Mouse (Mus musculus) T-cell, adult 2 months (primary cell): ENCODE data around the gene Stac3.
A peak's percentile ranks its signal among the peaks of the same experiment; 100 is the strongest.

Experiments used
- DNase-seq: peaks from one replicate; pipeline ENCODE4 v3.0.0; 2022; ENCODE audit warnings: low spot score

Gene Stac3

DNA sequence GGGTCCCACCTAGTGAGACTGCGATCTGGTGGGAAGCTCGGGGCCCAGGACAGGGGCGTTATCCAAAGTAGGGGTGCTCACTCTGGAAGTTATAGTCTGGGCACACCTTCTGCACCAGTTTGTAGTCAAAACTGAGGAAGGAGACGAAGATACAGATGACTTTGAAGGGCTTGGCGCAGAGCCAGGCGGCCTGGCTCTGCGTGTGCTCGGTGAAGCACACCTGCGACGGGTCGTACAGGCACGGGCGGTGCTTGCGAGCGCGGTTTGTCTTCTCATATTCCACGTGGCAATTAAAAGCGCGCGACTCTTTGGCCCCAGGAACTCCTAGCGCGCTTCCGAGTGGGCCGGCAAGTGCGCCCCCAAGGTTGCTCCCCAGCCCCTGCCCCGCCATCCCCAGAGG is 24.6 kb downstream of the Stac3 start:
- peak; percentile 47 for DNase-seq

DNA sequence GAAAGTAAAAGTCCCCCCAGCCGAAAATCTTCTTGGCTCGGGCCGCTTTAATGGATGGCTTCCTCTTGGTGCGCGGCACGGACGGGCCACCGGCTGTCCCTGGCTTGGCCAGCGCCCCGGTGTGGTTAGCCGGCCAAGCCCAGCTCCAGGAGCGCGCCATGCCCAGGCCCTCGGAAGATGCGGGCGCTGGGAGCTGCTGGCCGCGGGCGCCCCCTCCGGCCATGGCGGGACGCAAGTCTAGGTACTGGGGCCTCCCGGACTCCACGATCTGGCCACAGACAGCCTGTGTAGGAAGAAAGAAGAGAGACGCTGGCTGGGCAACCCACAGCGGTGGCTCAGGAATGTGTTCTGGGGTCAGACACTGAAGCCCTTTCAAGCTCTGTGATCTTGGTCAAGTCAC is 25.2 kb downstream of the Stac3 start:
- no peak for DNase-seq

DNA sequence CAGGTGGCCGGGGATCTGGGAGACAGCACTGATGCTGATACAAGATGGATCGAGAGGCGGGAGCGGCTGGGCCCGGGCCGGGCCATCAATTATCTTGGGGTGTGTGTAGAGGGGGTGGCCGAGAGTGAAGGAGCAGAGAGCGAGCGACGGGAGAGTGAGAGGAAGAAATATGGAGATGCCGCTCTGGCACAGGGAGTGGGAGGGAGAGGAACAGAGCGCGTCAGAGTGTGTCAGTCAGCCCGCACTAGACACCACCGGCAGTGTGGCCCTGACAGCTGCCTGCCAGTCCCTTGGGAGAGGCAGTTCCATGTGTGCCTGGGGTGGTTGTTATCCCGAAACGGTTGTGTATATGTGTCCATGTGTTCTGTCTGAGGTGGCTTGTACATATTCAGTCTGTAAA is 26.0 kb downstream of the Stac3 start:
- DNase-seq, result no peak

DNA sequence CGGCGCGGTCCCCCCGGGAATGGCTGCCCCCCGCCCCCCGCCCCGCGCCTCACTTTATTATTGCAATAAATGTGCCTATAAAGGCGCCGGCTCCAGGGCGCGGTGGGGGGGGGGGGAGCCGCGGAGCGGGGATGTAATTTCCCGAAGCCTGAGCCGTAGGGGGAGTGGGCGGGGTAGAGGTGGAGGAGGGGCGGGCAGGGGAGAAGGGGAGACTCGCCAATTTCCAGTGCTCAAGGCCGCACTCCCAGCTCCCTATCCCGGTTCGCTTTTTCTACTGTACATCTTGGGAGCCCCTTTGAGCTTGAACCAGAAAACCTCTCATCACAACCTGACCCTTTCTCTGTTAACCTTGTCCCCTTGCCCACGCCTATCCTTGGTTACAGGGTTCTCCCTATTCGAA is 29.5 kb downstream of the Stac3 start:
- DNase-seq, result no peak

DNA sequence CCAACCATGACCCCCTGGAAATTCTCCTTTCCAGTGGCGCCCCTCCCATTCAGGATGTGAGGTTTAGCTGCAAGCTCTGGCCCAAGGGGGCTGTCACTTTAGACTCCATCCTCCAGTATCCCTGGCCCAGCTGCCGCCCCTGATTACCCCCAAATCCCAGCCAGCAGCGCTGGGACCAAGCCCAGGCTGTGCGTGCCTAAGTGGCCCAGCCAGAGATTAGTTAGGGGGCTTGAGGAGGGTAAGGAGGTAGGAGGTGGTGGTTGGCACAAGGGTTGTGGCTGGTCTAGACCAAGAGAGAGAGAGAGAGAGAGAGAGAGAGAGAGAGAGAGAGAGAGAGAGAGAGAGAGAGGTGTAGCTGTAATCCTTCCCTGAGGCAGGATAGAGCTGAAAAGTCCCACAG is 30.1 kb downstream of the Stac3 start:
- no peak for DNase-seq

DNA sequence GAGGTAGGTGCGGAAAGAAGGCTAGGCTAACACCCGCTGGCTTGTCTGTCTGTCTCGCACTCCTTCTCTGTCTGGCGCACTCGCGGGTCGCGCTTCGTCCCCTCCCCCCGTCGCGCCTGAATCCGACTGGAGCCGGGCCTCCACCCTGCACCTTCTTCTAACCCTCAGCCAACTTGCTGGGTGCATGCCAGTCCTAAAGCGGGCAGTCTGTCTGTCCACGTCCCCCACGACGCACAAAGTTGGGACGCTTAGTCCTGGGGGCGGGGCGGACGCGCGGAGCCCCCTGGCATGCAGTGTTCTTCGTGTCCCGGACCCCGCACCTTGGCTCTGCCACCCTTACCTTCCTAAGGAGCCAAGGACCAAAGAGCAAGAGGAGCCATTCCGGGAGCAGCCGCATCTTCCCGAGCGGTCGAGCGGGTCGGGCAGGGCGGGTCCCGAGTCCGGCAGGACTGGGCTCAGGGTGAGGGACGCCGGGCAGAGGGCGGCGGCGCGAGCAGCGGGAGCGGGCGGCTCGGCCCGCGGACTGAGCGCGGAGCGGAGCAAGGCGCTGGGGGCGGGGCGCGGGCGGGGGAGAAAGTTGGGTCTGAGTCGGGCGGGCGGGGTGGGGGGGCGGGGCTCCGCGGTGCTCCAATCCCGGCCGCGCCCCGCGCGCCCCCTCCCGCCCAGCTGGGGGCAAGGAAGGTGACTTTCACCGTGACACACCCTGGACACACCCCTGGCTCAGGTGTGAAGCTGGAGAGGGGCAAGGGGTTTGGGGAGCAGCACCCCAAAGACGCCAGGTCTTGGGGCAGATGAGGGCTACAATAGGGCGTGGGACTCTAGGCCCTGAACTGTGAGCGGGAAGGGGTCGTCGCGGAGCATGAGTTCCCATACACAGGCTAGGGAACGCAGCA is 32.8 kb downstream of the Stac3 start, which contains the start of gene Nxph4:
TSS of gene Nxph4 (minus strand) at position 524 of the 893 bp plus-strand sequence.
- DNase-seq, result no peak

DNA sequence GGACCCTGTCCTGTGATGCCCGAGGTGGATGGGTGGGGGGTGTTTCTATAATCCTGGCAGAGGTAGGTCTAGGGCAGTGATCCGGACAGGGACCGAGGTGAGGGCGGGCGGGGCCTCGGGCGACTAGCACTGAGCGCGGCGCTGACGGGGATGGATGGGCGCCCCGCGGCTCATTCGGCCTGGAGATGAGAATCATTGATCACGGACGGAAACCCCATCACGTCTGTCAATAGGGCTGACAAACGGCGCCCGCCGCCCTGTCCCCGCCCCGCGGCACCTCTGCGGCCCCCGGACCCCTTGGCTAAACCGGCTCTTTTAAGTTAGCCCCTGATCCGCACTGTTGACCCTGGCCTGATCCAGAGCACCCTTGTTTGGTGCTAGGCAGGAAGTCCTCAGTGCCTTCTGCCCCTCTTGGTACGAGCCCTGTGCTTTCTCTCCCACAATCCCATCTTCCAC is 33.5 kb downstream of the Stac3 start:
- no peak for DNase-seq

DNA sequence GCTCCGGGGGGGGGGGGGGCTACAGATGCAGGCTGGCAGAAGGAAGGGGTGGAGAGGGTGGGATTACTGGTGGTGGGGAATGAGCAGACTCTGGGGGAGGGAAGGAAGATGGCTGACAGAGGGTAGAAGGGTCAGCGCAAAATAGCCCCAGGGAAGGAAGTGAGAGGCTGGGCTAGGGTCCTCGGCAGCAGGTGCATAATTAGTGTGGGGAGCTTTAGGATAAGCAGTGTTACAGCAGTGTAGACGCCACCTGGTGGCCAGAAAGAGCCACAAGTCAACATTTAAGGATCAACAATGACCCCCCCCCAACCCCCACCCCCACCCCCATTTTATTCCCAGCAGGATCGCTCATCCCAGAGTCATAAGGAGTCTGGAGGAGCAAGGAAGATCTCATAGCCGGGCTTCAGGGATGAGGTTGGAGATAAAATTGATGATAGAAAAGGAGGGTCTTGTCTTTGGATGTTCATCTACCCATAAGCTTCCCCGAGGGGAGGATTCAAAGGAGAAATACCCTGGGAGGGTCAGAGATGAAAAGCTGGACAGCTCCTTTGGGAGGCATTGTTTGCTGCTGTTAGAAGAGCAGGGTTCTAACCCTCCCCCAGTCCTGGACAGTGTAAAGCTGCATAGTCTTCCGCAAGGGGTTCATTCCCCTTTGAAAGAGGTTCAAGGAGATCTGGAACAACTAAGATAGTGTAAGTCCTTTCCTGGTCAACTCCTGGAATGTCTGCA is 35.3 kb downstream of the Stac3 start:
- DNase-seq, result peak; percentile 46

DNA sequence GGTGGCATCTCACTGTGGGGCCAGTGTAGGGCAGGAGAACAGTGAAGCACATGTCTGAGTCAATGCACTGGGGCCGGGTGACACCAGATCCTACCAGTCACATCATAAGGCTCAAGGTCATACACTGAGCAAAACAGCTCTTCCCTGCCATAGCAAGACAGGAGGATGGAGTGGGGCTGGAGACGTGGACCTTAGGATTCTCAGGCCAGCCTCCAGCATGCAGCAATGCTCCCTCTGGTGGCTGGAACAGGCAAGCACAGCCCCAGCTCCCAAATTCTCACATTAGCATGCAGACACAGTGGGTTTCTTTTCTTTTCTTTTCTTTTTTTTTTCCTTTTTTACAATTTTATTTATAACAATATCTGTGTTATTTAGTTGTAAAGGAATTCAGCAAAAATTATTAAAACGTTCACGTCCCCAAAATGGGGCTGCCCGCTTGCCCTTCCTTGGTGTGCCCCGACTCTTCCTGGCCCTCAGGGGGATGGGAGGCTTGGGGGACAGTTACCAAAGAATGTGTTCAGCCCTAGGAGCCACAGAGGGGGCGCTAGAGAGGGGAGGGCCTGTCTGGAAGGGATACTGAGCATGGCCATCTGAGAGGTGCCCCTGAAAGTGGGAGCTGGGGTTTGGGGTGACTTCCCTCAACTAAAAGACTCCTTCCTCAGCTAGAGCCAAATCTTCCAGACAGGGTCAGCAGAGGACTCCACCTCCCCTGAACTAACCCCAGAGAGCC is 36.5 kb downstream of the Stac3 start:
- DNase-seq, result peak; percentile 50

DNA sequence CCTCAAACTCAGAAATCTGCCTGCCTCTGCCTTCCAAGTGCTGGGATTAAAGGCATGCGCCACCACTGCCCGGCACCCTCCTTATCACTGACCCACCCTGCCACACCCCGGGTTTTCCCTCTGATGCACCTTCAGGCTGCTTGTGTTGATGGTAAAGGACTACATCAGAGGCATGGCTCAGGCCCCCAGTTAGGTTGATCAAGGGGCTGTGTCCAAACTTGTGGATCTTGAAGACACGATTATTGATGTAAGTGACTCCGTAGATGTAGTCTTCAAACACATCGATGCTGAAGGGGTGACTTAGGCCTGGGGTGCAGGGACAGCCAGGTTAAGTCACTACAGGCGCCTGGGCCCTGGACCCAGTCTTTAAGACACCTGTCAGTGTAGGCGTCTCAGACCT is 40.0 kb downstream of the Stac3 start:
- no peak for DNase-seq

DNA sequence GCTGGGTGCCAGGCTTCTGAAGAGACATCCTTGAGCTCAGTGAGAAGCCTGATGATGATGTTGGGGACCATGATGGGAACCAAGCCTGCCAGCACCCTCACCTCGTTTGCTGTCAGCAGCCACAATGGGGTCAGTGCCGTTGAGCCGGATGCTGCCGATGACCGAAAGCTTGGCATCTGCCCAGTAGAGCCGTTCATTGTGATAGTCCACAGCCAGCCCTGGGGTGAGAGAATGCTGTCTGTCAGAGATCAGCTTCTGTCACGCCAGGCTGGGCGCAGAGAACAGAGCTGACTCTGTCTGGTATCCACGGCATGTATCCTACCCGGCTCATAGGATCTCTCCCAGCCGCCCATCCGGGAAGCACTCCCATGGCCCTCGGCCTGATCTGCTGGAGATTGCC is 40.6 kb downstream of the Stac3 start:
- DNase-seq, result no peak

DNA sequence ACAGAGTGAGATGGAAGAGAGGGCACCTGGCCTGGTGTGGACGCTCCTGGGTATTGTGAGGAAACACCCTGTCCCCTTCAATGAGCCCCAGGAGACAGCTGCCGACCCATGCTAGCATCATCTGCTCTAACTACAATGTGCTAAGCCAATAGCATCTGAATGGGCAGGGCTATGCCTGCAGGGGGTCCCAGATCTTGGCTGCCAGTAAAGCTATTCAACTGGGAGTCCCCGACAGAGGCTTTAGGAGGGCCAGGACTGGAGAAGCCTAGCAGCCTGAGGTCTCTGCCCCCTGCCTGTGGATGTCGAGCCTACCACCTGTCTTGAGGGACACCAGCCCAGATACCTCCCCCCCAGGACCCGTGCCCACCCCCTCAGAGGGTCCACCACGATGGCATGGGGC is 41.2 kb downstream of the Stac3 start:
- no peak for DNase-seq

DNA sequence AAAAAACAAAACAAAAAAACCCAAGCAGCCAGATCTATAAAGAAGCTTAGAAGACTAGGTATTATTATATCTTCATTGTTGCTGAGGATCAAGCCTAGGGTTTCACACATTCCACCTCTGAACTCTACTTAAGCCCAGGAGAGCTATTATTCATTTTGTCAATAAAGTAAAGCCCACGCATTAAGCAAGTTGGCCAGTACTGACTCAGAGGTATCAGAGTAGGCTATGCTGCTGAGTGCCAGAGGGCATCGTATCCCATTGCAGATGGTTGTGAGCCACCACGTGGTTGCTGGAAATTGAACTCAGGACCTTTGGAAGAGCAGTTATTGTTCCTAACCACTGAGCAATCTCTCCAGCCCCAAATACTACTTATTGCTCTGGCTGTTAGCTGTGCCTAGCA is 42.4 kb downstream of the Stac3 start:
- DNase-seq, result no peak

DNA sequence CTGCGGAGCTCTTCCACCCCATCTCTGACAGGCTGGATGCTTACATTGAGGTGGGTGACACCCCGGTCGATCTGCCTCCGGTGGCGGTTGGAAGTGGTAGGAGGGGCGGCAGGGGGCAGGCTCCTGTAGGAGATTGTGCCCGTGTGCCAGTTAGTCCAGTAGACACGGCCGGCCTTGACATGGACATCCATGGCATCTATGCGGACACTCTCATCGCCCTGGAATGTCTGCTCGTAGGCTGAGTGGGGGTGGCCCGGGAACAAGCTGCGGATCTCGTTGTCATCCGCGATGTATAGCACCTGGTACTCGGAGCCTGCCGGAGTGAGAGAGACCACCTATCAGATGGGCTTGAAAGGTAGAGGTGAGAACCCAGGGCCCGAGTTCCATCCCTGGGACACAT is 42.9 kb downstream of the Stac3 start:
- no peak for DNase-seq

DNA sequence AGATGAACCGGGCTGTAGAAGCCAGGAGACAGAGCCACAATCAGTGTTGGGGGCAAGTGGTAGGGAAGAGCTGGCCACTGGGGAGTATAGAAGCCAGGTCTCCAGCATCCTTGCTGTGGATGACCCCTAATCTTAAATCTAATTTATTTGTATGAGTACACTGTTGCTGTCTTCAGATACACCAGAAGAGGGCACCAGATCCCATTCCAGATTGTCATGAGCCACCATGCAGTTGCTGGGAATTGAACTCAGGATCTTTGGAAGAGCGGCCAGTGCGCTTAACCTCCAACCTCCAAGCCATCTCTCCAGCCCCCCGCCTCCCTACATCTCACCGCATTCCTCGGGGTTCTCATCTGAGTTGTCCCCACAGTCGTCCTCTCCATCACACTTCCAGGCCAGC is 45.0 kb downstream of the Stac3 start:
- no peak for DNase-seq

DNA sequence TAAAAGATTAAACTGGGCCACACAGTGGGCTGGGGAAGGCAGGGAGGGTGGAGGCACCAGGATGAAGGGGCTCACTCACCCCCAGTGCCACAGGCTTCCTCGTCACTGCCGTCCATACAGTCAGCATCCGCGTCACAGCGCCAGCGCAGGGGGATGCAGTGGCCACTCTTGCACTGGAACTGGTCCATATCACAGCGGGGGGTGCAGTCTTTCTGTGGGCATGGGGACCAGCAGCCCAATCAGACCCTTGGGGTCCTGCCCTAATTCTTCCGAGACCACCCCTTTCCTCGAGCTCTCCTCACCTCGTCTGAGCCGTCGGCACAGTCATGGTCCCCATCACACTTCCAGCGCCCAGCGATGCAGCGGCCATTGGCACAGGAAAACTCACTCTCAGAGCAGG is 46.8 kb downstream of the Stac3 start:
- DNase-seq, result no peak

DNA sequence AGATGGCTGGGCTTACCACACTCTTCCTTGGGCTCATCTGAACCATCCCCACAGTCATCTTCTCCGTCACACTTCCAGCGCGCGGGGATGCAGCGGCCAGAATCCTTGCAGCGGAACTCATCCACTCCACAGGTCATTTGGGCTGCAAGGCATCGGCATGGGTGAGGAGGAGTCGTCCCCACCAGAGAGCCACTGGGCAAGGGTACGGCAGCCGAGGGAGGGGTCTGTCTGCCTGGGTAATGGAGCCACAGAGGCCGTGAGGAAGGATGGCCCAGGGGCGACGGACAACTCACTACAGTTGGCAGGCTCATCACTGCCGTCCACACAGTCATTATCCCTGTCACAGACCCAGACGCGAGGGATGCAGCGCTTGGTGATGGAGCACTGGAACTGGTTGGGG is 48.4 kb downstream of the Stac3 start:
- no peak for DNase-seq

DNA sequence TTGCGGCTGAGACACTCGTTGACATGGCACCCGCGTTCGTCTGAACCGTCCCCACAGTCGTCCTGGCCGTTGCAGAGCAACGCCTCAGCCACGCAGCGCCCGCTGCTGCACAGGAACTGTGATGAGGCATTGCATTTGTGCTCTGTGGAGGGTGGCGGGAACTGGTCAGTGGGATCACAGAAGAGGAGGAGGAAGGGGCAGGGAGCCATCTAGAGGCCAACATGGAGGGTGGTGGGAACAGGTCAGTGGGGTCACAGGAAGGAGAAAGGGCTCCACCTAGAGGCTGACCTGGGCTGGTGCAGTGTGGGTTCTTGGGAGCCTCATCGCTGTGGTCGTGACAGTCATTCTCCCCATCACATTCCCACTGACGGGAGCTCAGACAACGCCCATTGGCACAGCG is 54.2 kb downstream of the Stac3 start:
- no peak for DNase-seq

DNA sequence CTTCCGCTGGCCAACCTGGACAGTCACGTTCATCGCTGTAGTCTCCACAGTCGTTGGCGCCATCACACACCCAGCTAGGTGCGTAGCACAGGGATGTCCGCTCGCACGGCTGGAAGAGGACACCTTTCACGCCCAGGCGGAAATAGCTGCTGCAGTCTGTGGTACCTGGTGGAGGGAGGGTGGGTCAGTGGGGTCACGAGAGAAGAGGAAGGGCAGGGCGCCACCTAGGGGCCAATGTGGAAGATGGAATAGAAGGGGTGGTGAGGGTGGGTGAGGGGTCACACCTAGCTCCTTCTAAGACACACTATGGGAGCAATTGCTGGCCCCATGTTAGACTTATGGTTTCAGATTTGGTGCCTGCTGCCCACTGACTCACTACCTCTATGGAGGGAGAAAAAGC is 55.9 kb downstream of the Stac3 start:
- DNase-seq, result no peak
